Mouse (Mus musculus): ENCODE measurements at regions not wholly inside any gene's neighbourhood (a gene's known extent, or its start where the extent isn't known, plus 50 kb on each side); places are given as distances from the start of the nearest gene placed in this dataset.

GRCm38 (mm10) chr4:152850147-152850546 lies 372.5 kb upstream of the Kcnab2 start:
- DNase-seq (ENCODE audit: low read depth, low spot score): no peak

- DNase-seq (ENCODE audit: low read depth, low spot score): no peak
These were observed 358.4 kb upstream of the Kcnab2 start for GRCm38 (mm10) chr4:152836080-152836479.

GRCm38 (mm10) chr4:152834421-152835110 lies 356.9 kb upstream of the Kcnab2 start:
- DNase-seq (ENCODE audit: low read depth, low spot score): no peak

GRCm38 (mm10) chr4:152833411-152834310 lies 356.0 kb upstream of the Kcnab2 start:
- no peak for DNase-seq (ENCODE audit: low read depth, low spot score)

- DNase-seq (ENCODE audit: low read depth, low spot score): no peak
These were observed 355.2 kb upstream of the Kcnab2 start for GRCm38 (mm10) chr4:152832757-152833363.

GRCm38 (mm10) chr4:152825185-152825584 lies 347.5 kb upstream of the Kcnab2 start:
- no peak for DNase-seq (ENCODE audit: low read depth, low spot score)

GRCm38 (mm10) chr4:152816139-152816757 lies 338.6 kb upstream of the Kcnab2 start:
- DNase-seq (ENCODE audit: low read depth, low spot score): no peak

GRCm38 (mm10) chr4:152806611-152807010 lies 328.9 kb upstream of the Kcnab2 start:
- DNase-seq (ENCODE audit: low read depth, low spot score): no peak

GRCm38 (mm10) chr4:152799392-152799791 lies 321.7 kb upstream of the Kcnab2 start:
- no peak for DNase-seq (ENCODE audit: low read depth, low spot score)

GRCm38 (mm10) chr4:152788431-152788830 lies 310.8 kb upstream of the Kcnab2 start:
- DNase-seq (ENCODE audit: low read depth, low spot score): no peak

- DNase-seq (ENCODE audit: low read depth, low spot score): no peak
These were observed 307.3 kb upstream of the Kcnab2 start for GRCm38 (mm10) chr4:152784972-152785371.

GRCm38 (mm10) chr4:152779526-152779925 lies 301.9 kb upstream of the Kcnab2 start:
- no peak for DNase-seq (ENCODE audit: low read depth, low spot score)

- DNase-seq (ENCODE audit: low read depth, low spot score): no peak
These were observed 298.1 kb upstream of the Kcnab2 start for GRCm38 (mm10) chr4:152775801-152776200.

GRCm38 (mm10) chr4:152771386-152771785 lies 293.7 kb upstream of the Kcnab2 start:
- DNase-seq (ENCODE audit: low read depth, low spot score): no peak

- no peak for DNase-seq (ENCODE audit: low read depth, low spot score)
These were observed 289.7 kb upstream of the Kcnab2 start for GRCm38 (mm10) chr4:152767372-152767771.

- DNase-seq (ENCODE audit: low read depth, low spot score): no peak
These were observed 285.4 kb upstream of the Kcnab2 start for GRCm38 (mm10) chr4:152763116-152763515.

GRCm38 (mm10) chr4:152762576-152762975 lies 284.9 kb upstream of the Kcnab2 start:
- DNase-seq (ENCODE audit: low read depth, low spot score): no peak

- no peak for DNase-seq (ENCODE audit: low read depth, low spot score)
These were observed 279.5 kb upstream of the Kcnab2 start for GRCm38 (mm10) chr4:152757191-152757590.

GRCm38 (mm10) chr4:152756535-152756934 lies 278.9 kb upstream of the Kcnab2 start:
- no peak for DNase-seq (ENCODE audit: low read depth, low spot score)

- no peak for DNase-seq (ENCODE audit: low read depth, low spot score)
These were observed 278.1 kb upstream of the Kcnab2 start for GRCm38 (mm10) chr4:152755756-152756155.

GRCm38 (mm10) chr4:152744366-152744765 lies 266.7 kb upstream of the Kcnab2 start:
- no peak for DNase-seq (ENCODE audit: low read depth, low spot score)

GRCm38 (mm10) chr4:152733017-152733416 lies 255.3 kb upstream of the Kcnab2 start:
- DNase-seq (ENCODE audit: low read depth, low spot score): no peak

All from CD4-positive, CD25-positive, alpha-beta regulatory T cell, adult 2 months (primary cell).